Mouse (Mus musculus): ENCODE data around the gene Rasa2. TPM values are rescaled to one million over a fixed set of nuclear protein-coding genes. Genes with fewer than 3 reads are reported as not detected.
A peak's percentile ranks its signal among the peaks of the same experiment; 100 is the strongest.

The Rasa2 gene
- total and polyA plus RNA-seq, 3 experiments, result 9.7 to 9.8 (median 9.8) TPM

DNA sequence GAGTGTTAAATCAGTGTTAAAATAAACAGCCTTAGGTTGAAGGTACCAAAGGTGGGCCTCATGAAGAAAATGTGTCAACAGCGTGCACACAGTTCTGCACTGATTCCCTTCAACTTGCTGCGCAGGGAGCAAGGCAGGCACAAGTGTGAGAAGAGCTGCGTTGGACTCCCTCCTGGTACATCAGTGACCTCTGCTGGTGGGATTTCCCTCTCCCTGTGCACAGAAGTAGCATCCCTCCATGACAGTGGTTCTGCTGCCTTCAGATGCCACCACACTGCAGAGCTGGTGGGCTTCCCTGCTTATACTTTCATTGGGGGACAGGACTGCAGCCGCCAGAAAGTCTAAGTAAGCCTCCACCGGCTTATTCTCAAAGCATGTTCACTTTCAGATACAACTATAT, 37.2 kb upstream of the Rasa2 start:
- no peak overlapping the region for H3K27ac ChIP-seq (ENCODE audit: insufficient read depth, low read depth)
- no peak overlapping the region for H3K9ac ChIP-seq (ENCODE audit: insufficient read depth, low read depth)
- in situ Hi-C loops (cut with MboI; ENCODE audit: low pct_ligation_motif_present, low pct_unique_long_range_greater_than_20kb, low sequenced_read_pairs) (no loop called here), dilution Hi-C loops (cut with MboI; ENCODE audit: extremely low pct_ligation_motif_present, extremely low pct_unique_long_range_greater_than_20kb, low sequenced_read_pairs) (no loop called here)
- H3K4me3 ChIP-seq (replicated peaks in 1 of 3; ENCODE audit: low read depth in 2 of 3, low read length in 2 of 3, poor library complexity in 1 of 3), result no peak overlapping the region
- no peaks in the 10 kb centered on the region for H3K27me3 ChIP-seq (replicated peaks)
- no peaks in the 10 kb centered on the region for H3K9me3 ChIP-seq (replicated peaks; ENCODE audit: low read length)
- H3K4me2 ChIP-seq (ENCODE audit: insufficient read depth, low read depth, poor library complexity, severe bottlenecking), result no peak overlapping the region
- TF ChIP-seq EP300 (IDR thresholded peaks at IDR 0.05; ENCODE audit: low read length) (no peak), SIN3A (IDR thresholded peaks at IDR 0.05; ENCODE audit: low read length) (no peak), MAFK (IDR thresholded peaks at IDR 0.05; ENCODE audit: insufficient replicate concordance, low read length) (no peak), MXI1 (IDR thresholded peaks at IDR 0.05; ENCODE audit: low read depth, low read length) (no peak), ELF1 (IDR thresholded peaks at IDR 0.05; ENCODE audit: low read depth, low read length) (no peak), JUND (conservative IDR thresholded peaks at IDR 0.05; ENCODE audit: low read depth, low read length) (no peak), UBTF (IDR thresholded peaks at IDR 0.05; ENCODE audit: low read depth, low read length) (no peak), E2F4 (IDR thresholded peaks at IDR 0.05; ENCODE audit: insufficient replicate concordance, low read depth, low read length) (no peak), CHD2 (IDR thresholded peaks at IDR 0.05; ENCODE audit: low read length) (no peak), NRF1 (IDR thresholded peaks at IDR 0.05; ENCODE audit: low read depth, low read length) (peak; percentile 33; the same call in 1 of the 2 replicates), RAD21 (IDR thresholded peaks at IDR 0.05; ENCODE audit: low read depth, low read length) (peak; percentile 89), CHD1 (IDR thresholded peaks at IDR 0.05; ENCODE audit: low read depth, low read length) (no peak), JUN (IDR thresholded peaks at IDR 0.05; ENCODE audit: insufficient read depth, low read depth, low read length) (no peak), TBP (conservative IDR thresholded peaks at IDR 0.05; ENCODE audit: low read depth, low read length) (no peak), MYC (IDR thresholded peaks at IDR 0.05; ENCODE audit: low read depth, low read length) (no peak), KAT2A (IDR thresholded peaks at IDR 0.05; ENCODE audit: insufficient replicate concordance, low read length) (no peak), POLR2A (IDR thresholded peaks at IDR 0.05; ENCODE audit: low read depth, low read length) (no peak), NELFE (IDR thresholded peaks at IDR 0.05; ENCODE audit: low read depth, low read length) (no peak), BHLHE40 (IDR thresholded peaks at IDR 0.05; ENCODE audit: low read depth, low read length) (no peak), SMC3 (IDR thresholded peaks at IDR 0.05; ENCODE audit: low read depth, low read length) (peak; percentile 93), IRF4 (IDR thresholded peaks at IDR 0.05; ENCODE audit: low read depth, low read length) (peak; percentile 49), ZKSCAN1 (IDR thresholded peaks at IDR 0.05; ENCODE audit: borderline replicate concordance, low read depth, low read length) (no peak), RCOR1 (conservative IDR thresholded peaks at IDR 0.05; ENCODE audit: low read depth, low read length) (no peak), ZNF384 (IDR thresholded peaks at IDR 0.05; ENCODE audit: low read depth, low read length) (no peak), GABPA (IDR thresholded peaks at IDR 0.05; ENCODE audit: insufficient replicate concordance, low read depth, low read length) (no peak), CTCF (conservative IDR thresholded peaks at IDR 0.05 in 1 of 2, IDR thresholded peaks at IDR 0.05 in 1 of 2; ENCODE audit: low read depth in 2 of 2, low read length in 2 of 2) (peak; percentile 69 to 85), PAX5 (IDR thresholded peaks at IDR 0.05; ENCODE audit: low read length) (no peak), ETS1 (conservative IDR thresholded peaks at IDR 0.05; ENCODE audit: low read depth, low read length) (no peak), ZMIZ1 (IDR thresholded peaks at IDR 0.05; ENCODE audit: low read depth, low read length) (no peak), ZC3H11A (IDR thresholded peaks at IDR 0.05; ENCODE audit: low read depth, low read length) (peak; percentile 35; the same call in 1 of the 2 replicates), USF2 (conservative IDR thresholded peaks at IDR 0.05; ENCODE audit: low read depth, low read length) (no peak), TCF12 (IDR thresholded peaks at IDR 0.05; ENCODE audit: low read depth, low read length) (no peak), USF1 (IDR thresholded peaks at IDR 0.05; ENCODE audit: low read depth, low read length) (no peak), MAZ (IDR thresholded peaks at IDR 0.05; ENCODE audit: low read depth, low read length) (no peak), MEF2A (IDR thresholded peaks at IDR 0.05; ENCODE audit: borderline replicate concordance, low read depth, low read length) (0 out of 2 replicates have a peak, but pooled peaks have one; percentile 26), HCFC1 (IDR thresholded peaks at IDR 0.05; ENCODE audit: low read depth, low read length) (no peak), MAX (IDR thresholded peaks at IDR 0.05; ENCODE audit: low read length) (no peak), POLR2AphosphoS2 (IDR thresholded peaks at IDR 0.05; ENCODE audit: low read depth, low read length) (no peak)
- no peaks in the 10 kb centered on the region for H3K79me2 ChIP-seq (replicated peaks; ENCODE audit: control insufficient read depth, extremely low read depth, insufficient read depth, poor library complexity, severe bottlenecking)
- peaks cover 3 to 23% of the 10 kb centered on the region in 2 experiments; a peak in 2 of 4 replicates for H3K4me1 ChIP-seq (ENCODE audit: control insufficient read depth in 1 of 2, insufficient read depth in 2 of 2)
- H3K36me3 ChIP-seq (replicated peaks in 1 of 2; ENCODE audit: control insufficient read depth in 1 of 2, insufficient read depth in 1 of 2, low read length in 1 of 2), result no peaks in the 10 kb centered on the region
- DNase-seq (ENCODE audit: extremely low read depth), result peak; percentile 78
